Mouse (Mus musculus): ENCODE results near the gene Atg5.

GRCm38 (mm10) chr10:44360632-44361031 is 92.5 kb downstream of the Atg5 start:
- TF ChIP-seq CTCF (IDR thresholded peaks at IDR 0.05; ENCODE audit: control insufficient read depth, insufficient read depth, insufficient replicate concordance, low read depth, low read length) (no peak), POLR2A (IDR thresholded peaks at IDR 0.05; ENCODE audit: control insufficient read depth, low read depth, low read length) (no peak)

Measured in testis, adult 2 months (tissue).